ENCODE assay signal across 9 mouse cellular contexts in genomic region chr5:76118441-76118840, GRCm38 (mm10). TPM values are rescaled to one million over a fixed set of nuclear protein-coding genes. Genes with fewer than 3 reads are reported as not detected.
DNase-seq lines count a peak whose midpoint lies in the region; ATAC-seq lines count a peak whose summit lies in the region.
"Had no signal": no experiment of that assay in that cellular context is flagged by ENCODE, and none has a peak within 500 bp of the region (broad histone marks: within the 10 kb centered on the region; RNA-seq: fewer than 3 reads in every experiment).

No protein-coding gene starts in this region.

- H3K36me3 ChIP-seq in liver, embryonic 11.5 days (ENCODE audit: control insufficient read depth, insufficient read depth, low read length) = no peaks in the 10 kb centered on the region
- no peaks in the 10 kb centered on the region for H3K36me3 ChIP-seq in heart, embryonic 10.5 days
- H3K36me3 ChIP-seq: neural tube, embryonic 13.5 days had no signal

- no peaks in the 10 kb centered on the region for H3K4me1 ChIP-seq in liver, embryonic 11.5 days (replicated peaks; ENCODE audit: control insufficient read depth, insufficient read depth, low read length)
- peaks cover 12% of the 10 kb centered on the region for H3K4me1 ChIP-seq in heart, embryonic 10.5 days
- H3K4me1 ChIP-seq: neural tube, embryonic 13.5 days had no signal

- WGBS in liver, embryonic 11.5 days = 30% methylated on average over 7 of the region's 7 CpGs
- 34% methylated on average over 7 of the region's 7 CpGs for WGBS in heart, embryonic 10.5 days

- ATAC-seq in liver, embryonic 11.5 days (replicated peaks; ENCODE audit: low FRiP score) = no peak
- peak; percentile 46; the same call in 1 of the 2 replicates for ATAC-seq in neutrophil, adult 5-6 weeks (ENCODE audit: extremely low read depth, insufficient number of reproducible peaks, low FRiP score, poor library complexity, severe bottlenecking)

- H3K27me3 ChIP-seq in liver, embryonic 11.5 days (replicated peaks; ENCODE audit: control insufficient read depth, insufficient read depth, low read length) = no peaks in the 10 kb centered on the region
- H3K27me3 ChIP-seq in heart, embryonic 10.5 days (ENCODE audit: insufficient read depth, poor library complexity, severe bottlenecking) = no peaks in the 10 kb centered on the region
- H3K27me3 ChIP-seq: neural tube, embryonic 13.5 days had no signal

- H3K4me2 ChIP-seq in liver, embryonic 11.5 days = no peak overlapping the region
- H3K4me2 ChIP-seq: neural tube, embryonic 13.5 days had no signal

- no peak overlapping the region for H3K9ac ChIP-seq in liver, embryonic 11.5 days (ENCODE audit: low read depth, low read length)
- H3K9ac ChIP-seq: neural tube, embryonic 13.5 days had no signal

- DNase-seq in liver (peak; percentile 58), R1 (ENCODE audit: low read depth, low spot score) (peak; percentile 70)
- no peak for DNase-seq in liver, embryonic 11.5 days (ENCODE audit: low spot score)
- DNase-seq in cerebellum, postnatal 36 days = peak; percentile 51 to 68
- DNase-seq in heart, embryonic 10.5 days (ENCODE audit: low spot score) = peak; percentile 79
- DNase-seq in left cerebral cortex, adult 18-20 months (ENCODE audit: low spot score in 2 of 2) = peak; percentile 66 to 87
- peak; percentile 9 for DNase-seq in yolk sac, embryonic 10.5 days (ENCODE audit: low spot score)

- H3K27ac ChIP-seq in liver, embryonic 11.5 days (ENCODE audit: low read depth, low read length) = no peak overlapping the region
- H3K27ac ChIP-seq in heart, embryonic 10.5 days = no peak overlapping the region
- H3K27ac ChIP-seq: neural tube, embryonic 13.5 days had no signal

- H3K4me3 ChIP-seq in liver, embryonic 11.5 days (ENCODE audit: low read depth, low read length) = no peak overlapping the region
- H3K4me3 ChIP-seq in heart, embryonic 10.5 days = no peak overlapping the region
- H3K4me3 ChIP-seq: neural tube, embryonic 13.5 days had no signal

- no peaks in the 10 kb centered on the region for H3K9me3 ChIP-seq in liver, embryonic 11.5 days (ENCODE audit: control insufficient read depth, low read length)
- H3K9me3 ChIP-seq in heart, embryonic 10.5 days = no peaks in the 10 kb centered on the region

RNA-seq across cellular contexts. Expression of gene Srd5a3, which starts 21.6 kb away (rescaled TPM):
- polyA plus RNA-seq in liver, embryonic 11.5 days (2014; fragmentation: Nextera tagmentation; extraction: Ambion mirVana) = 20.1 and 21.0 TPM in 2 replicates
- polyA plus RNA-seq in heart, embryonic 10.5 days (2016; fragmentation: Nextera tagmentation; extraction: Ambion mirVana) = 31.0 and 32.6 TPM in 2 replicates
- total RNA-seq in left cerebral cortex, adult 18-20 months (2021) = 10 to 100 TPM; 19.1 to 22.7 TPM
- total RNA-seq in neutrophil, adult 5-6 weeks (2017) = 35.9 and 45.3 TPM in 2 replicates
